Mouse (Mus musculus): ENCODE results near the gene Vmn1r38. TPM values are rescaled to one million over a fixed set of nuclear protein-coding genes. Genes with fewer than 3 reads are reported as not detected.
"Not testable (repeated sequence)": the region's sequence is repeated elsewhere in the genome, so short reads cannot be mapped to it uniquely, and the experiment has no call there.

The Vmn1r38 gene
- polyA plus RNA-seq (2014; fragmentation: Nextera tagmentation; extraction: Ambion mirVana), result not detected in 2 replicates

DNA sequence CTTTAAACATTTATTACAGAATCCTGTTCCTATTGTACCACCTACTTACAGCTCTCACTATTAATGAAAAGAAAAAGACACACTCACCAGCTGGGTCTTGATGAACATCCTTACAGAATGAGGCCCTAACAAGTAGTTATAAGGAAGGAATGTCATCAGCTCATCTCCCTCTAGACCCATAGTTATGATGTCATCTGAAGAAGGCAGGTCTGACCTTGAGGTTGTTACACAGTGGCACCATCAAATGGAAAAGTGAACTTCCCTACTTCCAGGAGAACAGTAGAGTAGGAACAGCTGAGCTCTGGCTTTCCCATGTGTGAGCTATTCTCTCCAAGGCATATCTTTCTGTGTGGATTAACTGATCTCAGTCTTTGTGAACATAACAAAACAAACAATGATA, at the start of gene Vmn1r38:
Vmn1r38 (minus strand) TSS at position 101 of the 400 bp plus-strand sequence.
- not testable (repeated sequence) for H3K27me3 ChIP-seq (ENCODE audit: control insufficient read depth, insufficient read depth, low read length); H3K4me2 ChIP-seq (replicated peaks); DNase-seq (ENCODE audit: low spot score); ATAC-seq (ENCODE audit: low FRiP score); H3K27ac ChIP-seq; H3K9ac ChIP-seq; H3K4me1 ChIP-seq (replicated peaks; ENCODE audit: control insufficient read depth, insufficient read depth, low read length); H3K9me3 ChIP-seq (ENCODE audit: control insufficient read depth, low read length); H3K4me3 ChIP-seq (replicated peaks; ENCODE audit: low read length); H3K36me3 ChIP-seq (replicated peaks; ENCODE audit: control insufficient read depth, insufficient read depth)

- ATAC-seq (ENCODE audit: low FRiP score) (no peak), DNase-seq (ENCODE audit: low spot score) (no peak)
- Histone ChIP-seq H3K27me3 (ENCODE audit: control insufficient read depth, insufficient read depth, low read length) (no peaks in the 10 kb centered on the region), H3K27ac (no peak within 1 kb of the TSS), H3K9me3 (ENCODE audit: control insufficient read depth, low read length) (no peaks in the 10 kb centered on the region), H3K4me3 (replicated peaks; ENCODE audit: low read length) (no peak within 1 kb of the TSS), H3K9ac (no peak within 1 kb of the TSS), H3K36me3 (replicated peaks; ENCODE audit: control insufficient read depth, insufficient read depth) (no peaks in the 10 kb centered on the region), H3K4me2 (replicated peaks) (no peak within 1 kb of the TSS), H3K4me1 (replicated peaks; ENCODE audit: control insufficient read depth, insufficient read depth, low read length) (no peaks in the 10 kb centered on the region)
- 94% methylated on average over 2 of the region's 2 CpGs for WGBS
Observed at GRCm38 (mm10) chr6:66810509-66810908, 28.1 kb upstream of the Vmn1r38 start, which contains the start of gene Vmn1r39. Gene Vmn1r39 (minus strand): TSS chr6:66810609.

- no peak overlapping the region for H3K4me3 ChIP-seq (replicated peaks; ENCODE audit: low read length)
- no peak overlapping the region for H3K9ac ChIP-seq
- H3K4me1 ChIP-seq (replicated peaks; ENCODE audit: control insufficient read depth, insufficient read depth, low read length), result no peaks in the 10 kb centered on the region
- no peak overlapping the region for H3K27ac ChIP-seq
- no peaks in the 10 kb centered on the region for H3K9me3 ChIP-seq (ENCODE audit: control insufficient read depth, low read length)
- ATAC-seq (ENCODE audit: low FRiP score), result no peak
- DNase-seq (ENCODE audit: low spot score), result no peak
- no peaks in the 10 kb centered on the region for H3K36me3 ChIP-seq (replicated peaks; ENCODE audit: control insufficient read depth, insufficient read depth)
- no peaks in the 10 kb centered on the region for H3K27me3 ChIP-seq (ENCODE audit: control insufficient read depth, insufficient read depth, low read length)
- no peak overlapping the region for H3K4me2 ChIP-seq (replicated peaks)
- 27% methylated on average over 1 of the region's 1 CpGs for WGBS
Observed at GRCm38 (mm10) chr6:66806311-66806710, 23.9 kb upstream of the Vmn1r38 start.

DNA sequence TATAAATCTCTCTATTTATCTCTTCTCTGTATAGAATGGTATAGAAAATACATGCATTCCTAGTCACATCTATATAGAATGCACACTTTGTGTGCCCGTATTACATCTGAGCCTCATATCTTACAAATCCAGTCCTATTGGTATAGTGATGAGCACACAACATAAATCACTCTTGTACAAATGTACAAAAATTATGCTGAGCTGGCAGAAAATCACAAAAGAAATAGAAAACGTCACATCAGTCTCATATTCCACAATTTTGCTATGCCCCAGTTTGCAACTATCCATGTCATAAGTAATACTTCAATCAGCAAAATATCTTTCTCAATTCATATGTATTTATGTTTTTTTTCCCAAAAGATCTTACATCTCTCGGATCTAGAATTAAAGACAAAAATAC, 23.3 kb upstream of the Vmn1r38 start:
- 91% methylated on average over 3 of the region's 3 CpGs for WGBS

GRCm38 (mm10) chr6:66729082-66729481, 53.3 kb downstream of the Vmn1r38 start, which contains the start of gene Vmn1r37:
Gene Vmn1r37 (plus strand): TSS chr6:66729382.
- not testable (repeated sequence) for H3K36me3 ChIP-seq (replicated peaks; ENCODE audit: control insufficient read depth, insufficient read depth); H3K27me3 ChIP-seq (ENCODE audit: control insufficient read depth, insufficient read depth, low read length); ATAC-seq (ENCODE audit: low FRiP score); H3K4me1 ChIP-seq (replicated peaks; ENCODE audit: control insufficient read depth, insufficient read depth, low read length); H3K27ac ChIP-seq; H3K4me2 ChIP-seq (replicated peaks); H3K9ac ChIP-seq; H3K4me3 ChIP-seq (replicated peaks; ENCODE audit: low read length); DNase-seq (ENCODE audit: low spot score); H3K9me3 ChIP-seq (ENCODE audit: control insufficient read depth, low read length)

More for the DNA sequence above, 23.3 kb upstream of the Vmn1r38 start:
- Histone ChIP-seq H3K4me3 (replicated peaks; ENCODE audit: low read length) (no peak overlapping the region), H3K27me3 (ENCODE audit: control insufficient read depth, insufficient read depth, low read length) (no peaks in the 10 kb centered on the region), H3K4me2 (replicated peaks) (no peak overlapping the region), H3K4me1 (replicated peaks; ENCODE audit: control insufficient read depth, insufficient read depth, low read length) (no peaks in the 10 kb centered on the region), H3K27ac (no peak overlapping the region), H3K9ac (no peak overlapping the region), H3K9me3 (ENCODE audit: control insufficient read depth, low read length) (no peaks in the 10 kb centered on the region), H3K36me3 (replicated peaks; ENCODE audit: control insufficient read depth, insufficient read depth) (no peaks in the 10 kb centered on the region)
- DNase-seq (ENCODE audit: low spot score) (no peak), ATAC-seq (ENCODE audit: low FRiP score) (no peak)

Other genes with a start within 250 kb of the Vmn1r38 start
- 17.2 and 18.8 TPM in 2 replicates for gene Mad2l1, start 247.2 kb downstream of the Vmn1r38 start, polyA plus RNA-seq (2014; fragmentation: Nextera tagmentation; extraction: Ambion mirVana)
- gene Vmn1r32, start 222.5 kb downstream of the Vmn1r38 start, polyA plus RNA-seq (2014; fragmentation: Nextera tagmentation; extraction: Ambion mirVana), result 0.10 TPM in 1 of 2 replicates, not detected in the other
- gene Vmn1r33, start 164.3 kb downstream of the Vmn1r38 start, polyA plus RNA-seq (2014; fragmentation: Nextera tagmentation; extraction: Ambion mirVana), result not detected in 2 replicates
- gene Vmn1r34, start 138.7 kb downstream of the Vmn1r38 start, polyA plus RNA-seq (2014; fragmentation: Nextera tagmentation; extraction: Ambion mirVana), result not detected in 2 replicates
- not detected in 2 replicates for gene Vmn1r35, start 96.7 kb downstream of the Vmn1r38 start, polyA plus RNA-seq (2014; fragmentation: Nextera tagmentation; extraction: Ambion mirVana)
- not detected in 2 replicates for gene Vmn1r36, start 63.5 kb downstream of the Vmn1r38 start, polyA plus RNA-seq (2014; fragmentation: Nextera tagmentation; extraction: Ambion mirVana)
- not detected in 2 replicates for gene Vmn1r37, start 53.2 kb downstream of the Vmn1r38 start, polyA plus RNA-seq (2014; fragmentation: Nextera tagmentation; extraction: Ambion mirVana)
- not detected in 2 replicates for gene Vmn1r39, start 28.0 kb upstream of the Vmn1r38 start, polyA plus RNA-seq (2014; fragmentation: Nextera tagmentation; extraction: Ambion mirVana)
- 71.2 and 83.5 TPM in 2 replicates for gene Gng12, start 113.8 kb upstream of the Vmn1r38 start, polyA plus RNA-seq (2014; fragmentation: Nextera tagmentation; extraction: Ambion mirVana)

Measured in hindbrain, embryonic 14.5 days (tissue).